Mouse (Mus musculus): Measurements from ENCODE around the gene Cfap52. TPM values are rescaled to one million over a fixed set of nuclear protein-coding genes. Genes with fewer than 3 reads are reported as not detected.

Gene Cfap52
- not detected in 2 replicates for polyA plus RNA-seq (2011; ENCODE audit: insufficient read length, low read depth, missing spikeins)

GRCm38 (mm10) chr11:67965242-67965883 is at the start of gene Cfap52:
Gene Cfap52, minus strand, starts transcription at chr11:67965651.
- Histone ChIP-seq H3K4me1 (ENCODE audit: control insufficient read depth, insufficient read depth, low read length) (no peaks in the 10 kb centered on the region), H3K4me3 (ENCODE audit: insufficient read depth, low read length) (peak within 1 kb of the TSS; percentile 94), H3K27ac (ENCODE audit: insufficient read depth, low read length) (no peak within 1 kb of the TSS)
- no peak for TF ChIP-seq CTCF (IDR thresholded peaks at IDR 0.05; ENCODE audit: borderline replicate concordance, insufficient read depth, low read length)
- TF ChIP-seq POLR2A (IDR thresholded peaks at IDR 0.05; ENCODE audit: low read depth, low read length) = no peak

- H3K4me1 ChIP-seq (ENCODE audit: control insufficient read depth, insufficient read depth, low read length) = no peaks in the 10 kb centered on the region
- H3K4me3 ChIP-seq (ENCODE audit: insufficient read depth, low read length) = no peak overlapping the region
- TF ChIP-seq POLR2A (IDR thresholded peaks at IDR 0.05; ENCODE audit: low read depth, low read length) = no peak
- no peak overlapping the region for H3K27ac ChIP-seq (ENCODE audit: insufficient read depth, low read length)
These were observed 46.8 kb upstream of the Cfap52 start for GRCm38 (mm10) chr11:68012207-68012606.

- no peak overlapping the region for H3K4me3 ChIP-seq (ENCODE audit: insufficient read depth, low read length)
- no peak for TF ChIP-seq POLR2A (IDR thresholded peaks at IDR 0.05; ENCODE audit: low read depth, low read length)
- no peak for TF ChIP-seq CTCF (IDR thresholded peaks at IDR 0.05; ENCODE audit: borderline replicate concordance, insufficient read depth, low read length)
- no peak overlapping the region for H3K27ac ChIP-seq (ENCODE audit: insufficient read depth, low read length)
- peaks cover 2% of the 10 kb centered on the region for H3K4me1 ChIP-seq (ENCODE audit: control insufficient read depth, insufficient read depth, low read length)
These were observed 43.9 kb upstream of the Cfap52 start for GRCm38 (mm10) chr11:68009377-68009776.

GRCm38 (mm10) chr11:68007645-68008044 is 42.2 kb upstream of the Cfap52 start:
- H3K4me1 ChIP-seq (ENCODE audit: control insufficient read depth, insufficient read depth, low read length) = peaks cover 2% of the 10 kb centered on the region
- no peak for TF ChIP-seq POLR2A (IDR thresholded peaks at IDR 0.05; ENCODE audit: low read depth, low read length)
- H3K27ac ChIP-seq (ENCODE audit: insufficient read depth, low read length) = no peak overlapping the region
- H3K4me3 ChIP-seq (ENCODE audit: insufficient read depth, low read length) = no peak overlapping the region

GRCm38 (mm10) chr11:68006216-68006789 is 40.9 kb upstream of the Cfap52 start:
- Histone ChIP-seq H3K4me1 (ENCODE audit: control insufficient read depth, insufficient read depth, low read length) (peaks cover 2% of the 10 kb centered on the region), H3K4me3 (ENCODE audit: insufficient read depth, low read length) (no peak overlapping the region), H3K27ac (ENCODE audit: insufficient read depth, low read length) (no peak overlapping the region; the same call in 1 of the 2 replicates)
- TF ChIP-seq POLR2A (IDR thresholded peaks at IDR 0.05; ENCODE audit: low read depth, low read length) = no peak
- TF ChIP-seq CTCF (IDR thresholded peaks at IDR 0.05; ENCODE audit: borderline replicate concordance, insufficient read depth, low read length) = no peak

- TF ChIP-seq POLR2A (IDR thresholded peaks at IDR 0.05; ENCODE audit: low read depth, low read length) (no peak), CTCF (IDR thresholded peaks at IDR 0.05; ENCODE audit: borderline replicate concordance, insufficient read depth, low read length) (peak; percentile 85)
- no peak overlapping the region for H3K27ac ChIP-seq (ENCODE audit: insufficient read depth, low read length)
- H3K4me3 ChIP-seq (ENCODE audit: insufficient read depth, low read length) = no peak overlapping the region
- H3K4me1 ChIP-seq (ENCODE audit: control insufficient read depth, insufficient read depth, low read length) = peaks cover 2% of the 10 kb centered on the region
These were observed 38.7 kb upstream of the Cfap52 start for GRCm38 (mm10) chr11:68004191-68004590.

- H3K27ac ChIP-seq (ENCODE audit: insufficient read depth, low read length) = no peak overlapping the region
- H3K4me3 ChIP-seq (ENCODE audit: insufficient read depth, low read length) = no peak overlapping the region
- no peaks in the 10 kb centered on the region for H3K4me1 ChIP-seq (ENCODE audit: control insufficient read depth, insufficient read depth, low read length)
- TF ChIP-seq CTCF (IDR thresholded peaks at IDR 0.05; ENCODE audit: borderline replicate concordance, insufficient read depth, low read length) (no peak), POLR2A (IDR thresholded peaks at IDR 0.05; ENCODE audit: low read depth, low read length) (no peak)
These were observed 34.2 kb upstream of the Cfap52 start for GRCm38 (mm10) chr11:67999629-68000028.

- Histone ChIP-seq H3K4me1 (ENCODE audit: control insufficient read depth, insufficient read depth, low read length) (no peaks in the 10 kb centered on the region), H3K27ac (ENCODE audit: insufficient read depth, low read length) (no peak overlapping the region), H3K4me3 (ENCODE audit: insufficient read depth, low read length) (no peak overlapping the region)
- TF ChIP-seq POLR2A (IDR thresholded peaks at IDR 0.05; ENCODE audit: low read depth, low read length) (no peak), CTCF (IDR thresholded peaks at IDR 0.05; ENCODE audit: borderline replicate concordance, insufficient read depth, low read length) (no peak)
These were observed 33.5 kb upstream of the Cfap52 start for GRCm38 (mm10) chr11:67998905-67999304.

GRCm38 (mm10) chr11:67995965-67996364 is 30.5 kb upstream of the Cfap52 start:
- no peak overlapping the region for H3K27ac ChIP-seq (ENCODE audit: insufficient read depth, low read length)
- no peaks in the 10 kb centered on the region for H3K4me1 ChIP-seq (ENCODE audit: control insufficient read depth, insufficient read depth, low read length)
- no peak overlapping the region for H3K4me3 ChIP-seq (ENCODE audit: insufficient read depth, low read length)
- TF ChIP-seq POLR2A (IDR thresholded peaks at IDR 0.05; ENCODE audit: low read depth, low read length) (no peak), CTCF (IDR thresholded peaks at IDR 0.05; ENCODE audit: borderline replicate concordance, insufficient read depth, low read length) (no peak)

GRCm38 (mm10) chr11:67991240-67991639 is 25.8 kb upstream of the Cfap52 start:
- H3K27ac ChIP-seq (ENCODE audit: insufficient read depth, low read length) = no peak overlapping the region
- no peaks in the 10 kb centered on the region for H3K4me1 ChIP-seq (ENCODE audit: control insufficient read depth, insufficient read depth, low read length)
- H3K4me3 ChIP-seq (ENCODE audit: insufficient read depth, low read length) = no peak overlapping the region
- TF ChIP-seq CTCF (IDR thresholded peaks at IDR 0.05; ENCODE audit: borderline replicate concordance, insufficient read depth, low read length) (no peak), POLR2A (IDR thresholded peaks at IDR 0.05; ENCODE audit: low read depth, low read length) (no peak)
